Mouse (Mus musculus) megakaryocyte progenitor cell, adult 5-6 weeks (primary cell): Measurements from ENCODE around the gene Arhgap42. TPM values are rescaled to one million over a fixed set of nuclear protein-coding genes. Genes with fewer than 3 reads are reported as not detected.

Experiments used
- ATAC-seq: replicated peaks from 2 replicates; pipeline ENCODE4 v1.8.0; 2016; ENCODE audit warnings: mild to moderate bottlenecking, moderate TSS enrichment, inconsistent platforms; ENCODE audit not compliant: poor library complexity
- total RNA-seq, 2 experiments: library from RNA; stranded (forward) in 1 of 2; stranded (reverse) in 1 of 2; fragments of 157-497, 149-512 nt in 1 of 2; fragments of 200-1000 nt in 1 of 2; gene quantifications; 2 replicates each; pipeline versions ENCODE4 v1.2.3 to v1.2.4; 2015 to 2017

Gene Arhgap42
- total RNA-seq (2015) (0.12 TPM in 1 of 2 replicates, not detected in the other), total RNA-seq (2017) (not detected in 2 replicates)

DNA sequence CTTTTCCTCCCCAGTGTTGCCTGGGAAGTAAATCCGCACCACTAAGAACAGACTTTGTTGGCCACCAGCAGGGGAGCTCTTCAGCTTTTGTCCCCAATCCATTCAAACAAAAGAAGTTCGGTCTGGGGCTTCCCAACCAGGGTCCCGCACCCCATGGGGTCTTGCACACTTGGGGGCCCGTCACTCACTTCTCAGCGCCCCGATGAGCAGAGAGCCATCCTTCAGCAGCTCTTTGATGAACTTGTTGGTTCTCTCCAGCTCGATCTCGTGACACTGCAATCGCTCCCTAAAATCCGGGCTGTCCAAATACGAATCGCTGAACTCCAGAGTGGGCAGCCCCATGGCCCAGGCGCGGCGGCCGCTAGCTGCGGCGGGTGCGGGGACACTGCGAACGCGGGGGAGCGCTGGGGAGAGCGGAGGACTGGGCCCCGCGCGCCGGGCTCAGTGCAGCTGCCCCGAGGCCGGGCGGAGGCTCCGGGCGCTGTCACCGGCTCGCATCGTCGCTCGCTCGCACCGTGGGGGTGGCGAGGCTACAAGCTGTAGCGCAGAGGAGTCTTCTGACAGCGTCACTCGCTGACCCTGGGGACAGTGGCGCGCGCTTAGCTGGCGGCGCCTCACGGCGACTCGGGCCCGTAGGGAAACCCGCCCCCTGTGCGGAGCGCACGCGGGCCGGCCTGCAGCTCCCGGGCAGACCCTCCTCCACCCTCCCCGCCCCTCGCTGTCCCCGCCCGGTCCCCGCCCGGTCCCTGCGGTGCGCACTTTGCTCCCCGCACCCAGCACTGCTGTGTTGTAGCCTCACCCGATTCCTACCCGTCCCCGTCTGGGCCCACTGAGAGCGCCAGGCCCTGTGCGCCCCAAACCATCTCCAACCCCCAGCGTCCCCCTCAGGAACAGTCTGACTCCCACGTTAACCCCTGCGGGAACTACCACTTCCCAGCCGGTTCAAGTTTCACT lies at the start of gene Arhgap42:
Gene Arhgap42, minus strand, starts transcription at position 664 of the 954 bp plus-strand sequence.
- peak; percentile 69 for ATAC-seq

DNA sequence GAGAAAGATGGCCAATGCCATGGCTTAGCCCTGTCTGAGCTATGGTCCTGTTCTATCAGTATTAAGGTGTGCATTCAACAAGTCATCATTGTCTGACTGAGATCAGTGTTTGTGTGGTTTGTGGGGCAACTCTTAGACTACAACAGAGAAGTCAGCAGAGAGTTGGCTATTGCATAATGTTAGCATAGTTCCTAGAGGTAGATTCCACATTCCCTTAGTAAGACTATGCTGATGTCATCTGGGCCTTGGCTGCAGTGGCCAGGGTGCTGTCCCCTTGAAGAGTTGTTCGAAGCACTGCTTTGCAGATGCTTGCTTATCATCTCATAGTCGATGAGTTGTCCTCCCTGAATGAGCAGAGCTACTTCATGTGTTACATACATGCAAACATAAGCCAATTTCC lies 49.2 kb upstream of the Arhgap42 start:
- no peak for ATAC-seq

DNA sequence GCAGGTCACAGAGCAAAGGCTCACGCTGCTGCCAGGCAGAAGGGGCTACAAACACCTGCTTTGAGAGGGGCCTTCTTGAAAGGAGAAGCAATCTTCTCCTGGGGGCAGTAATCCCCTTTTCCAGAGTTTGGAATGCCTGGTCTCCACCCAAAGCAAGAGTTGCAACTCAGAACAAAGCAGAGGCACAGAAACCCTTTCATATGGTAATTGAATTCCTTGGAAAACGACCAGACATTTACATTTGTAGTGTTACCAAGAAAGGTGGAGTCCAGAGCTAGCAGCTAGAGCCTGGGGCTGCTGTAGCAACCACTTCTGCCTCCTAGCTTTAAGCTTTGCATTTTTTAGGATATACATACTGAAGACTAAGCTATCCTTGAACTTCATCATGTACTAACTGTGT lies 30.4 kb upstream of the Arhgap42 start:
- no peak for ATAC-seq

DNA sequence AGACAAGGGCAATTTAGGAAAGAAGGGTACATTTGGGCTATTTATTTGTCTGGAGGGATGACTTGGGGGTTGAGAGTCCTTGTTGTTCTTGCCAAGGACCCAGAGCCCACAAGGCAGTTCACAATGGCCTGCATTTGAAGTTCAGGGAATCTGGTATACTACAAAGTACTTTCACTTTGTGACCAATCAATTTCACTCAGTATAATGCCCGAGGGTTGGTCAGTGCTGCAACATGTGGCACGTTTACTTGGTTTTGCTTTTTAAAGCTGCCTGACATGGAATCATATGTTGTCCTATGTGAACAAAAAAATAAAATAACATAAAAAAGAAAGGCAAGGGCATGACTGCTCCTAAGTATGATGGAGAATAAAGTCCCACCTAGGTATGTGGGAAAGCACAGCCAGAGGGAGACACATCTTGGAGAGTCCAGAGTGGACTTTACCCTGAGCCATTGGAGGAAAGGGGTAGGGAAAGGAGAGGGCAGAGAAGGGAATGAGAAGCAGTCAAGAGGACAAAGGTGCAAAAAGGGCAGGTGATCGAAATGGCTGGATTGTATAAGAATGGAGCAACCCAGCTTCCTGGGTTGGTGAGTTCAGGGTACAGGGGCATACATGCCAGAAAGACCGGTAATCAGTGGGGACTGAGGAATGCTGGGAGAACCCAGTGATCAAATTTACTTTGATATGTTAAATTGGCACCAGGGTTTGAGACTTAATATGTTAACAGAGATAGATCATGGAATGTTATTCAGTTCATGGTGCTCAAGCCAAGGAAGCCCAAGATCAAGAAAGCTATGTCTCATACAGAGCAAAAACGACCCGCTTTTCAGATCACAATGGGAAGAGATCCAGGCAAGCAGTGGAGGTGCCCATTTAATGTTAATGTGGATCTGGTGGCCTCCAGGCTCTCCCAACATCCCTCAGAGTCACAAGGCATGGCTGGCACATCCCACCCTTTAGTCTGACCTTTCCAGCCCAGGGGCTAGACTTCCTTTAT lies 29.0 kb upstream of the Arhgap42 start:
- no peak for ATAC-seq

DNA sequence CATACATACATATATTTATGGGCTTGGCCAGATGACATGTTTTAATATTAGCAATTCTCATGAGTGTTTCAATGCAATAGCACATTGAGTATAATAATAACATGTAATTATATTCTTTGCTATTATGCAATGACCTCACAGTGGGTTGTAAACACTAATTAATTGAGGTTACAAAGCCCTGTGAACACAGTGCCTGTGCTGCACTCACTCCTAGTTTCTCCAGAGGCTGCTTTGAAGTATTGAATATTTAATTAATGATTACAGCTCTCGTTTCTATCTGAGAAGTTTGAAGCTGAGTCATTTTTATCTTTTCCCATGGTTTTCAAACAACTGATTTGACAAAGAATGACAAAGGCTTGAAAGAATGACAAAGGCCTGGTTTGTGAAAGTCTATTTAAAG lies 24.6 kb upstream of the Arhgap42 start:
- ATAC-seq, result no peak

DNA sequence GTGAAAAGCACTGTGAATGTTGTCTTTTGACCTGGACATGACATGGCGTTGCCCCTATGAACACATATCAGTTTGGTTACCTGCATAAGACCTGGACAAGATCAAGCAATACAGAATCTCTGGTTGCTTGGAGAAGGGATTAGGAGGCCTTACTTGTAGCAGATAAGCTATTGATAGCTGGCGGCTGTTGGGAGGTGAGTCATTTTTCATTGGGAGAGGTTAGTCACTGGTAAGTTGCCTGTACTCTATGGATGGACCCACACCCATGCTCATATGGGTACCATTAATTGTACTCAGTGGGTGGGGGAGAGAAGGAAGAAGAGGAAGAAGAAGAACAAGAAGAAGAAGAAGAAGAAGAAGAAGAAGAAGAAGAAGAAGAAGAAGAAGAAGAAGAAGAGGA lies 23.6 kb upstream of the Arhgap42 start:
- no peak for ATAC-seq

DNA sequence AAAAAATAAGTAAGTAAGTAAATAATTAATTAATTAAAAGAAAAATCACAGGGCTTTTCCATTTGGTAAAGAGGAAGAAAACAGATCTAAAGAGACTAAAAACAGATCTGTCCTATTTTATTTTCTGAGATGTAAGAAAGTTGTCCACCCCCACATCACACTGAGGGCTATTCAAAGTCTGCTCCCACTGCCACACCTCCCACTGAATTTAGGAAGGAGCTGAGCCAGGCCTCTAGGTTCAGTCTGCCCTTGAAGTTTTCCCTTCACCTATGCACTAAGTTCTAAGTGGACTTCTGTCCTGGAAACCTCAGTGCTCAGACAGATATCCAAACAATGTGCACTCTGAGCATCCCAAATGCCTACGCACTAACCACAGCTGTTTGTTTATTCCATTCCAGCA lies 15.9 kb upstream of the Arhgap42 start:
- no peak for ATAC-seq

DNA sequence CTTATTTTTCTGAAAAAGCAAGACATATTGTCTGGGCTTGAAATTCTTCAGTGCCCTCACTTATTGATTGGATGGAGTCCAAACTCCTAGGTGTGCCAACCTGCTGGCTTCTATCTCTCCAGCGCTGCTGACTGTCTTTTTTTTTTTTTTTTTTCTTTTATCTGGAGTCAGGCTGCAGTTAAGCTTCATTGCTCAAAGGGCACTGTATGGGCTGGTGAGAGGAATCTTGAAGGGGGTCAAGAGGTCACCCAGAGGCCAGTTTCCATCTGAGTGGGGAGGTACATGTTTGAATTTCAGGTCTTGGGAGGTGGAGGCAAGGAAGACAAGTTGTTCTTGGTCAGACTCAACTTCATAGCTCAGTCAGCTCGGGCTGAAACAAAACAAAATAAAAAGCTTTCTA lies 9.6 kb upstream of the Arhgap42 start:
- ATAC-seq, result no peak

DNA sequence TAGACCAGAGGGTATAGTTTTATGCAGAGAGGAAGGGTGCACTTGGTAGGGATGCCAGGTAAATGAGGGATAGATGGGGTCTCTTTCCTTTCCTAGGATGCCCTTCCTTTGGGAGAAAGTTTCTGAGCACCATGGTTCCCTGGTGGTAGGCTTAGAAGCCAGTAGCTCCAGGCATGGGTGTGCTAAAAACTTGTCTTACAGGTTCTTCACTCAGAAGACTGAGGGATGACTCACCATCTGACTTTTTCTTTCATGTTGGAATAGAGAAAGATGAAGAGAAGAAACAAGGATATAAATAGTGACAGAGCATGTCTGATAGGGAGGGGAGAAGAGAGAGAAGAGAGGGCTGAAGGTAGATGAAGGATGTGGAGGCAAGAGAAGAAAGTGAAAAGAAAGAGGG lies 7.1 kb upstream of the Arhgap42 start:
- no peak for ATAC-seq

DNA sequence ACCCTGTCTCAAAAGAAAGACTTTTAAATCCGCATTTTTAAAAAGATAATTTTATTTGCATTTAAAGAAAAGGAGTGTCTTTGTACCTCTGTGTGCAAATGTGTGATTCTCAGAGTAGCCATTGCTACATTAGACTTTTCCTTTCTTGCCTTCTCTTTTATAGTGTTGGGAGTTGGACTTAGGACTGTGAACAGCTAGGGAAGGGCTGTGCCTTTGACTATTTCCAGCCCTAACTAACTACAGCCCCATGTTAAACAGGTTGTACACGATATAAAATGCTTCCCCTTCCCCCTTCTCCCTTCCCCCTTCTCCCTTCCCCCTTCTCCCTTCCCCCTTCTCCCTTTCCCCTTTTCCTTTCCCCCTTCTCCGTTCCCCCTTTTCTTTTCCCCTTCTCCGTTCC lies 4.9 kb upstream of the Arhgap42 start:
- no peak for ATAC-seq

DNA sequence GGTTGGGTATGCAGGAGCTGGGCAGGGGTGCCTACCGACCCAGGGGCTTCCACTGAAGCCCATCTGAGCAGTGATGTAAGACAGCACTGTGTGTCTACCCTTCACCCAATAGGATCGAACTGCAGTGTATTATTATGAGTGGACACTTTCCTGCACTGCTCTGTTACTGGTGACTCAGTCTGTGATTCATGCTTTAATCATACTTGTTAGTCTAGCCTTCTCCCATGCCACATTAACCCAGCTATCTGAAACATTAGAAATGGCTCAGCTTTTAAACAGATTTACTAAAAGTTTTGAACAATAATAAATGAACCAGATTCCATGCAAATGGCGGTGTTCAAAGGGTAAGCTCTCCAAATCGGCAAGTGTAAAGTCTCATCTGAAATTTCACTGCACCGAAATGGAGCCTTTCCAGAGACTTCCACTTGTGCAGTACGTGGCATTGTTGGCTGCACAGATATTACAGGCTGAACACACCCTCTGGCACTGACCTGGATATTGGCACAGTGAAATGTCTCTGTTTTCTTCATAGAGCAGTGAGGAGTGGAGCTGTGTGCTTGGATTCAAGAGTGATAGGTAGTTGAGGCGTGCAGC lies 2.4 kb upstream of the Arhgap42 start:
- ATAC-seq, result no peak

DNA sequence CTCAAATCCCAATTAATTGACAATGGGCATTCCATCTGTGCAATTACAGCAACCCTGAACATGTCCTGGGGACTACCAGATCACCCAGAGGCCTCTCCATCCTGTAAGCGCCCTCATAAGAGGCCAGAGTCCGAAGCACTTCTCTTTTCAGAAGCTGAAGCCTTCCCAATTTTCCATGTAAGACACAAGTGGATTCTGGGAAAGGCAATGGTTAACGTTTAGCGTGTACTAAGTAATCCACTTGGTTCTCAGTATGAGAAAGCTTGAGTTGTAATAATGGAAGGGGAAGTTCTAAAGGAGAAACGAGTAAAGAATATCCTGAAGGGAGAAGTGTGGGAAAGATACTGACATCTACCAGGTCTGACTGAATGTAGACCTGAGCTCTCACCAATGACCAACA lies 1.4 kb downstream of the Arhgap42 start:
- ATAC-seq, result no peak

DNA sequence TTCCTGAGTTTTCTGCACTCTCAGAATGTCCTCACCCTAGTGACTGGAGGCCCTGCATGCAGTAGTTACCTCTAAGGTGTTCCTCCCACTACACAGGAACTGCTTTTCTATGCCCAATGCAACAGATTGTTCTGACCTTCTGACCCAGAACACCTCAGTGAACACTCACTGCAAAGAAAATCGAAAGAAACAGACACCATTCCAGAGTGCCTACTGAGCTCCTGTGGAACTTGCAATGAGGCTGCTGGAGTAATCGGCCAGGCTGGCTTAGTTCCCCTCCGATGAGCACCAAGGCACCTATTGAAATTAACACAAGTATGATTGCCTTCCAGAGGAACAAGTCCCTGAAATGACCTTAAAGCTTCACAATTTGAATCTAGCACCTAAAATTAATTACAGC lies 9.2 kb downstream of the Arhgap42 start:
- no peak for ATAC-seq

DNA sequence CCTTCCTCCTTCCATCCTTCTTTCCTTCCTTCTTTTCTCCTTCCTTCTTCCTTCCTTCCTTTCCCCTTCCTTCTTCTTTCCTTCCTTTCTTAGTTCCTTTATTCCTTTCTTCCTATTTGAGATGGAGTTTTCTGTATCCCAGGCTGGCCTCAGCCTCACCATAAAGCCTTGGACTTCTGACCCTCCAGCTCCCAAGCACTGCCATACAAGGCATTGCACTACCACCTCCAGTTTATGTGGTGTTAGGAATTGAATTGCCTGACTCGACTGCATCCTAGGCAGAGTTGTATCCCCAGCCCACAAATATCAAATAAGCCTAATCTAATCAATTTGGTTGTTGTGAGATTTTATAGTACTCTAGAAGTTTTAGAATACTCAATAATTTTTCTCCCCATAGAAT lies 14.1 kb downstream of the Arhgap42 start:
- ATAC-seq, result no peak

DNA sequence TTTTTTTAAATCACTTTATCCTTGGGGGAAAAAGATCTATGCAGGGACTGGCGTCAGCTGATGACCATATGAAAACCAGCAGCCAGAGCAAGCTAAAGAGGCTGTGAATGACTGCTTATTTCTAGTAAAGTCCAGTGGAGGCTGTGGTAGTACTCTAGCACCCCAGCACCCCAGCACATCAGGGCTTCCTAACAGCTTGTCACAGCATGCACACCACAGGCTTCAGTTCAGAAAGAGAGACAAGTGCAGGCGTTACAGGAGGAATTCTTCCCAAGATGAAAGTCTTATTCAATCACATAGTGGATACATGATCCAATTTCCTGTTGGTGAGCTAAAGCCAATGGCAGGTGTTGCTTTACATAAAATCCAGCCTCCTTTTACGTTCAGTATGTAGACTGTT lies 15.5 kb downstream of the Arhgap42 start:
- no peak for ATAC-seq

DNA sequence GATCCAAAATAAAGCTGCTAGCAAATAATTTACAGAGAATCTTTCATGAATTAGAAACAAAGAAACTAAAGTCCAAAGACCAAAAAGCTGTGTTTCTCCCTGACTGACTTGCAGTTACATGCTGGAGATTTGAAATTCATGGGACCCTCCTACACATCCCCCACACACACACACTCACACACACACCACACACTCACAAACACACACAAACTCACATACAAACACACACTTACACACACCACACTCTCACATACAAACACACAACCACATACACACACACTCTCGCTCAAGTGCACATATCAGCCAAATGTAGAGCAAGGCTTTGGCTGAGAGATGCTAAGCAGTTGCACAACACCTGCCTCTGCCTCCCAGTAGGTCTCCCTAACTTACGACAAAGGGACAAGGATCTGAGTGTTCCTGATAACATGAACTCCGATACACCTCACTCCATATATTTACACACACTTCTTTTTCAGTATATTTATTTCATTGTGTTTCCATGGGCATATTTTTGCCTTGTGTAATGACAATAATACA lies 16.9 kb downstream of the Arhgap42 start:
- ATAC-seq, result no peak

DNA sequence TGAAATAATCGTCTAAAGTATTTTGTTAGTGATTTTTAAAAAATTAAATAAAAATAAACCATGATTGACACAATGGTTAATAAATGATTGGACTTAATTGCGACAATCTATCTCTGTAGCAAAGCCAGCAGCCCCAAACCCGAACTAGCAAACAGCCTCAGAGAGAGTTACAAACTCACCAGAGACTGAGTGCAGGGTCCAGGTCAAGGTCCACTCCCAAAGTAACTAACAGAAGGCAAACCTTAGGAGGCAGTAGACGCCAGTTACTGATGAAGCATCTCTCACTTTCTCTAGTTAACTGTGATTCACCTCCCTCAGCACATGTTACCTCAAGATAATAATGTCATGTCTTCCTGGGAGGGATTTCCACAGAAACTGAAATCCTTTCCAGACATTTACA lies 17.7 kb downstream of the Arhgap42 start:
- ATAC-seq, result no peak

DNA sequence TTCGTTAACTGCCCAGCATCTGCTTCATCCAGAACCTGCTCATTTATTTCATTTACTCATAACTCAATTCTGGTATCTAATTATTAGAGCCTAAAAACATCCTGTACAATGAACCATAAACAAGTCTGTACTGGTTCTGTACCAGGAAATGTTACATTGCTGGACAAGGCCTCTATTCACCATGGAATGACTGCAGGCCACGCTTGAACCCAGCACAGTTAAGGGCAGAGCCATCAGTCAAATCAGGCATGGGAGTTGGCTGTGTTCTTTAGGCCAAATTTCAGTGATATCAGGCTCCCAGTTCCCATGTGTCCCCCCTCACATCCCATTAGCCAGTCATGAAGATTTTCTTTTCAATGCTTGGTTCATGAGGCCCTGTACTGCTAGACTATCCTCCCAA lies 20.6 kb downstream of the Arhgap42 start:
- no peak for ATAC-seq

DNA sequence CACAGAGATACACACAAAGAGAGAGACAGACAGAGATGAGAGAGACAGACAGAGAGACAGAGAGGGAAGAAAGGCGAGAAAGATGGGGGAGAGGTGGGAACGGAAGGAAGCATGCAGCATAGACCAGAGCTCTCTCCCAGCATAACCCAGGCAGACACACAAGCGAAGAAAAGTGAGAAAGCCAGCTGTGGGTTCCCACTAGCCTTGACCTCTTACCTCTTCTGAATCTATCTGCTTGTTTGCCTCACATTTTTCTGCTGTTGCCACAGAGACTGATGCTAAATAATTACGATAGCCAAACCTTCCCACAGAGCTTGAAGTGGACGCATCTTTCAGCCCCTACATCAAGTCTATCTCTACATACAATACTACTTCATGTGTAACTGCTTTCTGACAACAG lies 24.1 kb downstream of the Arhgap42 start:
- no peak for ATAC-seq

DNA sequence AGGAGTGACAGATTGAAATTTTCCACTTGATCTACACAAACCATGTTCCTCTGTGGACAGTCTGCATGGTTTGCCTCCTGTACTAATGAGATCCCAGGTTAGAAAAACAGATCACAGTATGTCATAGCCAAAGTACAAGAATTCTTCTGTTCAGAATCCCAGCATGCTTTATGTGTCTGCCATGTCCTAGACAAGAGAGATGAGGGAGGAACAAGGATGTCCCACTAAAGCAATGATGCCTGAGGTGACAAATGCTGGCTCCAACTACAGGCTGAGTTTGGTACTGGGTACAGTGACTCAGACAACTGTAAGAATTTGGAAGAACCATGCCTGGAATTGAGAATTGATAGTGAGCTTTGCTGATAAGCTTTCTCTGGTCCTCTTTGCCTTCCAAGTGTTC lies 24.6 kb downstream of the Arhgap42 start:
- ATAC-seq, result no peak
